Mouse (Mus musculus) E14TG2a.4 (cell line): Measurements from ENCODE around the gene Creg2.

ENCODE experiments used
- CTCF ChIP-seq: conservative IDR thresholded peaks from 2 replicates; pipeline ENCODE4 v1.5.1; 2014; ENCODE audit warnings: low read length
- NANOG ChIP-seq: IDR thresholded peaks from 2 replicates; pipeline ENCODE4 v1.6.1; 2014; ENCODE audit warnings: borderline replicate concordance, low read length, mixed read lengths
- POU5F1 ChIP-seq: IDR thresholded peaks from 2 replicates; pipeline ENCODE4 v1.6.1; 2014; ENCODE audit warnings: low read length, borderline replicate concordance

DNA sequence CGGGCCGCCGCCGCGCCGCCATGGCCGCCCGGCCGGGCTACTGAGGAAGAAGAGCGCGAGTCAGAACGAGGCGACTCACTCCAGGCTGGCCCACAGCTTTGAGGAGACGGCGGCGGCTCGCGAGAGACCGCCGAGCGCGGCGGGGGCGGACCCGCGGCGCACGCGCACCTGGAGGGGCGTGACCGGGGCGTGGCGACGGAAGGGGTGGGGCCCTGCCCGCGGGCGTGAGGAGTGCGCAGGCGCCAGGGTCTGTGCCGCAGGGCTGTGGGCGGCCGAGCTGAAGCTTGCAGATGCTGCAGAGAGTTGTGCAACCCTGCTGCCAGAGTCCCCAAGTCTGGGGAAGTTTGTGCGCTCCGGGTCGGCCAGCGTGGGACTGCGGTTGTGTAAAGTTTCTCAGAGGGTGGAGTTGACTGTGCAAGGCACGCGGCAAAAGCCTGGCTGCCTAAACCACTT is 74.0 kb downstream of the Creg2 start, which contains the start of gene Rnf149:
- TF ChIP-seq CTCF (no peak), POU5F1 (no peak), NANOG (no peak)
